Mouse (Mus musculus) stomach, embryonic 14.5 days (tissue): ENCODE measurements around the gene Cmtm3. TPM values are rescaled to one million over a fixed set of nuclear protein-coding genes. Genes with fewer than 3 reads are reported as not detected.
"Not testable (repeated sequence)": the region's sequence is repeated elsewhere in the genome, so short reads cannot be mapped to it uniquely, and the experiment has no call there.

Experiments
- ATAC-seq: fragments of 200-750 bp; cut with Nextera tagmentation; 2 replicates; pipeline ENCODE4 v1.8.0; 2017; ENCODE audit warnings: low read depth, moderate TSS enrichment; ENCODE audit not compliant: insufficient number of reproducible peaks, insufficient read depth, low FRiP score
- H3K27ac ChIP-seq: fragments of 300-500 bp; sonication (generic); 2 replicates; pipeline ENCODE4 v1.5.1; 2014; ENCODE audit warnings: mild to moderate bottlenecking, low read length, moderate library complexity, mixed read lengths
- H3K27me3 ChIP-seq: fragments of 300-500 bp; sonication (generic); 2 replicates; pipeline ENCODE4 v1.6.1; 2014; ENCODE audit warnings: low read length, control low read depth, mixed read lengths; ENCODE audit not compliant: control insufficient read depth, insufficient read depth
- H3K36me3 ChIP-seq: fragments of 300-500 bp; sonication (generic); 2 replicates; pipeline ENCODE4 v1.6.1; 2014; ENCODE audit warnings: mild to moderate bottlenecking, control low read depth, low read length, moderate library complexity, mixed read lengths; ENCODE audit not compliant: control insufficient read depth, insufficient read depth
- H3K4me1 ChIP-seq: fragments of 300-500 bp; sonication (generic); 2 replicates; pipeline ENCODE4 v1.6.1; 2014; ENCODE audit warnings: low read length, control low read depth, mixed read lengths; ENCODE audit not compliant: control insufficient read depth, insufficient read depth
- H3K4me2 ChIP-seq: fragments of 300-500 bp; sonication (generic); replicated peaks from 2 replicates; pipeline ENCODE4 v1.6.1; 2014; ENCODE audit warnings: low read depth, low read length, control low read depth
- H3K4me3 ChIP-seq: fragments of 300-500 bp; sonication (generic); 2 replicates; pipeline ENCODE4 v1.5.1; 2014; ENCODE audit warnings: low read depth, low read length, control low read depth
- H3K9ac ChIP-seq: fragments of 300-500 bp; sonication (generic); replicated peaks from 2 replicates; pipeline ENCODE4 v1.6.1; 2014; ENCODE audit warnings: low read depth, mild to moderate bottlenecking, control low read depth, low read length, moderate library complexity, mixed read lengths
- H3K9me3 ChIP-seq: fragments of 300-500 bp; sonication (generic); 2 replicates; pipeline ENCODE4 v1.6.1; 2016; ENCODE audit warnings: low read depth, low read length, control low read depth; ENCODE audit not compliant: control insufficient read depth
- WGBS: fragments of 180-500 bp; shearing (Covaris S2); extraction: QIAGEN DNeasy Blood & Tissue Kit; methylation state at CpG from one replicate; pipeline ENCODE4 v1.1.7; 2014; 5-methylcytosine and 5-hydroxymethylcytosine counted together
- polyA plus RNA-seq: library from polyadenylated mRNA; unstranded; fragments of >200 nt; fragmentation: Nextera tagmentation; extraction: Ambion mirVana; gene quantifications from 2 replicates; pipeline ENCODE4 v1.2.1, GENCODE M21; 2014

Cmtm3 gene
- polyA plus RNA-seq, 1 experiment from 2014 or later, result 155 TPM

DNA sequence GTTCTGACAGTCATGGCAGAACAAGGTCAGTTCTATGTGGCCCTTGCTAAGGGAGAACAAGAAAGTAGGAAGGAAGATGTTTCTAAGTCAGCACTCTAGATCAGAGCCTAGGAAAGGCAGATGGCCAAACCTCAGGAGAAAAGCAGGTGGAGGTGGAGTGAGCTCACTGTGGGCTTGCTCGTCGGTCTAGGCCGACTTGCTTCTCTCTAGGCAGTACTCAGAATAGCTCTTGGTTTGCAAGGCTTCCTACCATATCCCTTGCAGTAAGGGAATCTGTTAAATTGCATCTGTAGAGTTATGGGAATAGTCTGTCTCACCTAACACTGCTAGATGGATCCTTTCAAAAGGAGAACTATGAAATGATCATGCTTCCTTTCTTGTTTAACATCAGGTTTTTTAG lies 27.2 kb upstream of the Cmtm3 start:
- H3K9ac ChIP-seq, H3K4me1 ChIP-seq, H3K4me3 ChIP-seq, H3K4me2 ChIP-seq, H3K36me3 ChIP-seq, H3K9me3 ChIP-seq, H3K27ac ChIP-seq, H3K27me3 ChIP-seq, ATAC-seq: not testable (repeated sequence)
- WGBS, result 73% methylated on average over 3 of the region's 3 CpGs

DNA sequence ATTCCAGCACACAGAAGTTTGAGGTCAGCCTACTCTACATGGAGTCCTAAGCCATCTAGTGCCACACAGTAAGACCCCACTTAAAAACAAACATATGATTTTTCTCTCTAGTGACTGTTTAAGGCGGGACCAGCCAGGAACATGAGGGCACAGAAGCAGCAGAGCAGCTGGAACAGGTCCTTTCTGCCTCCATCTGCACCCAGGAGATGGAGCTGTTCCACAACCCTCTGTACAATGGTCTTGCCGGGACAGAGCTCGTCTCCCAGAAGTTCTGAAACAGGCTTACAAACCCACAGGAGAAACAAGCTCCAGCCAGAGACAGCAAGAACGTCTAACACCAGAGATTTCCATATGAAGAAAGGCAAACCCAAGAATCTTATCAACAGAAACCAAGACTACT lies 25.9 kb upstream of the Cmtm3 start:
- Histone ChIP-seq H3K27me3 (no peaks in the 10 kb centered on the region), H3K9ac (no peak overlapping the region), H3K36me3 (no peaks in the 10 kb centered on the region), H3K27ac (no peak overlapping the region), H3K9me3 (no peaks in the 10 kb centered on the region), H3K4me1 (no peaks in the 10 kb centered on the region), H3K4me2 (no peak overlapping the region), H3K4me3 (no peak overlapping the region)
- WGBS, result 69% methylated on average over 4 of the region's 4 CpGs
- ATAC-seq, result no peak

DNA sequence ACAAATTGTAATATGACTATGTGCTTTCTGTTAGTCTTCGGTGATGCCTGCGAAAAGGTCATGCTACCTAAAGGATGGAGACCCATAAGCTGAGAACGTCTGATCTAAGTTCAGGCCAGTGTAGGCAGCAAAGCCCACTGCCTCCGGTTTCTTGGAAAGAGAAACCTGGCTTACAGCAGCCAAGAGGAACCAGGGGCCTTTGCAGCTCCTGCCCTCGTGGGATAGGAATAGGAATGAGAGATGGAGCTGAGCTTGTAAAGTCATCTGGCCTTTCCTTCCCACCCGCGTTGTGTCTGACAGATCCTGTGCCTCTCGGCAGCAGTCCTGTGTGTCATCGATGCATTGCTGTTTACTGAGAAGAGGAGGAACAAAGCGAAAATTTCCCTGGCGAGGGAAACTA lies 17.9 kb upstream of the Cmtm3 start, which contains the start of gene Gm11020:
Gene Gm11020, plus strand, starts transcription at position 301 of the 400 bp plus-strand sequence.
- not testable (repeated sequence) for H3K9me3 ChIP-seq, ATAC-seq, H3K27me3 ChIP-seq, H3K36me3 ChIP-seq, H3K4me3 ChIP-seq, H3K27ac ChIP-seq, H3K9ac ChIP-seq, H3K4me2 ChIP-seq, H3K4me1 ChIP-seq
- WGBS, result 85% methylated on average over 9 of the region's 11 CpGs

DNA sequence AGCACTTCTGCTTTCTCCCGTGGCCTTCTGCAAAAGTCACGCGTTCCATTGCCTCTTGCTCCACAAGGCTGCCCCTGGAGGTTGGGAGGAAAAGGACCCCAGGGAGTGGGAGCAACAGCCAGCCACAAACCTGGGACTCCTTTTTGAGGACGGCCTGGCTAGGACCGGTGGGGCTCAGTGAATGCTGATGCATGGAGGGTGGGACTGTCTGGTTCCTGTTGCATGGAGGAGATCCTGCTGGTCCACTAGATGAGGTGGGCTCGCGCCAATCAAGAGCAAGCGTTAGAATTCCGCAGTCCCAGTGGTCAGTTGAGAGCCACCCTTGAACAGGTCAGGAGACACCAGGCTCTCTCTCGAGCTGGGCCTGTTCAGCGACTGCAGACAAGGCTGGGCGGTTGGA lies 17.3 kb upstream of the Cmtm3 start, which contains the start of gene Cmtm2b:
Gene Cmtm2b, plus strand, starts transcription at position 301 of the 400 bp plus-strand sequence.
- H3K4me2 ChIP-seq, H3K4me3 ChIP-seq, H3K9me3 ChIP-seq, ATAC-seq, H3K4me1 ChIP-seq, H3K27me3 ChIP-seq, H3K36me3 ChIP-seq, H3K9ac ChIP-seq, H3K27ac ChIP-seq: not testable (repeated sequence)
- WGBS, result 88% methylated on average over 12 of the region's 12 CpGs

DNA sequence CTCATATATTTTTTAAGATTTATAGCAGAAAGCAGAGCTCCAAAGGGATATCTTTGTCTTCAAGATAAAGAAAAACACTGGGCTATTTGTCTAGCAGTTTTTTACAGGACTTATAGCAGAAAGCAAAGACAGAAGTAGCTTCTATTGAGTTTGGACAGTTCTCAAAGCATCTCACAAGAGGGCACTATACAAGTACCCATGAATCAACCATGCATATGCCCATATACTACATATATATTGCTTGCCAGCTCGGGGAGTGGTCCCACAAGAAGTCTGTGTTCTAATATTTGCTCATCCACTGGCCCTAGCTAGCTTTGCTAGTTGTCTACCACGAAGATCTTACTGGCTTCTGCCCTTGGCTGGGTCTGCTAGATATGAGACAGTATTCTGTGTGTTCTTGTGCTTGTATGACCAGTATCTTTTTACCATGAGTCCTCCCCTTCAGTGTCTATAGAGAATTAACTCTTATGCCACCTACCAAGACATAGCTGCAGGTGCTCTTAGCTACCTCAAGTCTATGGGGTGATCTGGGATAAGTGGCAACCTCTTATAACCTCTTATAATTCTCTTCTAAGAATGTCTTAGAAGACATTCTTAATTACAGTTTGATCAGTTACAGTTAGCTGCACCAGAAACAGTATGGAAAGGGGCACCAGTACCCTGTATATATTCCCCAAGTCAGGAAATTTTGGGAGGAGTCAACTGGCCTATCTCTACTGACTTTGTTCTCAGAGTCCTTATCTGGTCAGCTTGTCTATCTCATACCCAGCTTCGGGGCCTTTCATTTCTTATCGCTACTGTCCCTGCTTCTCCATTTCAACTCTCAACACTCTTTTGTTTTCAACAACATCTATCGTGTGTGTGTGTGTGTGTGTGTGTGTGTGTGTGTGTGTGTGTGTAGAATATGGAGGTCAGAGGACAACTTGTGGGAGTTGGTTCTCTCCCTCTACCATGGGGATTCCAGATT lies 6.3 kb upstream of the Cmtm3 start:
- Histone ChIP-seq H3K27me3 (no peaks in the 10 kb centered on the region), H3K27ac (no peak overlapping the region), H3K4me2 (no peak overlapping the region), H3K4me1 (no peaks in the 10 kb centered on the region), H3K4me3 (no peak overlapping the region), H3K36me3 (no peaks in the 10 kb centered on the region), H3K9me3 (no peaks in the 10 kb centered on the region), H3K9ac (no peak overlapping the region)
- ATAC-seq, result no peak
- WGBS, result 72% methylated on average over 5 of the region's 5 CpGs

DNA sequence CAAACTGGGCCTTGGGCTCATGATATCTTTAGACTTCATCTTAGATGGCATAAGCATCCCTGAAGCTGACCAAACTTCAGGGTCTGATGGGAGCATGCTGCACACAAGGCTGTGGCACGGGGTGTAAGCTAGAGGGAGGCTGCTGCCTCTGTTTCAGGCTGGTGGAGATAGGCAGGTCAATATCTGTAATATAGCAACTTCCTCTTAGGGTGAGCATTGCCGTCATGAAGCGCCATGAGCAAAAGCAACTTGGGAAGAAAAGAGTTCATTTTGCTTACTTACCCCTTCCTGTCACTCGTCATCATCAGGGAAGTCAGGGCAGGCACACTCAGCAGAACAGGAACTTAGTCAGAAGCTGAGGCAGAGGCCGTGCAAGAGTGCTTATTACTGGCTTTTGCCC lies 5.4 kb upstream of the Cmtm3 start:
- no peak overlapping the region for H3K27ac ChIP-seq
- H3K4me1 ChIP-seq, result no peaks in the 10 kb centered on the region
- no peaks in the 10 kb centered on the region for H3K9me3 ChIP-seq
- H3K36me3 ChIP-seq, result no peaks in the 10 kb centered on the region
- H3K9ac ChIP-seq, result no peak overlapping the region
- 60% methylated on average over 5 of the region's 5 CpGs for WGBS
- ATAC-seq, result no peak
- no peak overlapping the region for H3K4me3 ChIP-seq
- no peak overlapping the region for H3K4me2 ChIP-seq
- H3K27me3 ChIP-seq, result no peaks in the 10 kb centered on the region

DNA sequence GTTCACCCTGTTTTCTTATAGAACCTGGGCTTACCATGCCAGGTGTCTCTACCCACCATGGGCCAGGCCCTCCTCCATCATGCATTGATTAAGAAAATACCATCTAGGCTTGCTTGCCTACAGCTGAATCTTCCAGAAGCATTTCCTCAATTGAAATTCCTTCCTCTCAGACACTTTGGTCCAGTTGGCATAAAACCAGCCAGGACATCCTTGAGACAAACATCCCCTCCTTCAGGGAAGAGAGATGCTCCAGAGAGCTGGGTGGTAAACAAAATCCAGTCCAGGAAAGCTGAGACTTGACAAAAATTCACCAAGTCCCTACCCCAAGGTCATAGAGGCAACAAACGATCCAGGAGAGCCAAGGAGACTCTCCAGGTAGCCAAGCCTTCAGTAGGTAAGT lies 5.0 kb upstream of the Cmtm3 start:
- Histone ChIP-seq H3K9me3 (no peaks in the 10 kb centered on the region), H3K27ac (no peak overlapping the region), H3K9ac (no peak overlapping the region), H3K4me1 (no peaks in the 10 kb centered on the region), H3K36me3 (no peaks in the 10 kb centered on the region), H3K27me3 (no peaks in the 10 kb centered on the region), H3K4me3 (no peak overlapping the region), H3K4me2 (no peak overlapping the region)
- WGBS, result 82% methylated on average over 1 of the region's 1 CpGs
- ATAC-seq, result no peak

DNA sequence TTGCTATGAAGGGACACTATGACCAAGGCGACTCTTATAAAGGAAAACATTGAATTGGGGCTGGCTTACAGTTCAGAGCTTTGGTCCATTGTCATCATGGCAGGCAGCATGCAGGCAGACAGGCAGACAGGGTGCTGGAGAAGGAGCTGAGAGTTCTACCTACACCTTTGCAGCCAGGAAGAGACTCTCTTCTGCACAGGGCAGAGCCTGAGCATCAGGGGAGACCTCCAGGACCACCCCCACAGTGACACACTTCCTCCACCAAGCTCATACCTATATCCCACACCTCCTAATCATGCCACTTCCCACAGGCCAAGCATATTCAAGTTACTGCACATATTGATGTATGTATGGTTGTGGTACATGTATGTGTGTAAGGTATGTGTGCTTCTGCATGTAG lies 2.4 kb upstream of the Cmtm3 start:
- 89% methylated on average over 1 of the region's 1 CpGs for WGBS
- Histone ChIP-seq H3K4me1 (0 out of 2 replicates have a peak, but pooled peaks cover 5% of the 10 kb centered on the region), H3K4me3 (no peak overlapping the region), H3K4me2 (no peak overlapping the region), H3K27me3 (no peaks in the 10 kb centered on the region), H3K9ac (no peak overlapping the region), H3K27ac (no peak overlapping the region), H3K9me3 (no peaks in the 10 kb centered on the region), H3K36me3 (no peaks in the 10 kb centered on the region)
- no peak for ATAC-seq
